Mouse (Mus musculus): ENCODE measurements at regions not wholly inside any gene's neighbourhood (a gene's known extent, or its start where the extent isn't known, plus 50 kb on each side); places are given as distances from the start of the nearest gene placed in this dataset.

GRCm38 (mm10) chrX:42431851-42432635 lies 57.4 kb upstream of the Tex13c2 start:
- peak; percentile 3 for DNase-seq (ENCODE audit: low spot score)
